Mouse (Mus musculus): ENCODE measurements around the gene Thsd7a. TPM values are rescaled to one million over a fixed set of nuclear protein-coding genes. Genes with fewer than 3 reads are reported as not detected.

Thsd7a gene
- total RNA-seq, 2 experiments from 2014 or later = 2.0 to 2.2 TPM

GRCm38 (mm10) chr6:12748454-12748786 lies 790 bp downstream of the Thsd7a start:
- H3K27ac ChIP-seq = peak overlapping the region; percentile 84
- no peak for DNase-seq
- no peak for TF ChIP-seq CTCF (IDR thresholded peaks at IDR 0.05)

GRCm38 (mm10) chr6:12747856-12748450 lies 1.3 kb downstream of the Thsd7a start:
- intact Hi-C loops (cut with DNase I) = no loop called here
- DNase-seq = no peak

More at GRCm38 (mm10) chr6:12748454-12748786, 790 bp downstream of the Thsd7a start:
- peak overlapping the region; percentile 80 for H3K4me3 ChIP-seq
- intact Hi-C loops (cut with DNase I) = no loop called here

GRCm38 (mm10) chr6:12742791-12743190 lies 6.4 kb downstream of the Thsd7a start:
- no peak for TF ChIP-seq CTCF (IDR thresholded peaks at IDR 0.05)
- no peak for DNase-seq
- Histone ChIP-seq H3K27ac (no peak overlapping the region), H3K4me3 (no peak overlapping the region)
- intact Hi-C loops (cut with DNase I) = no loop called here

More at GRCm38 (mm10) chr6:12747856-12748450, 1.3 kb downstream of the Thsd7a start:
- Histone ChIP-seq H3K4me3 (peak overlapping the region; percentile 80), H3K27ac (peak overlapping the region; percentile 84)
- no peak for TF ChIP-seq CTCF (IDR thresholded peaks at IDR 0.05)

GRCm38 (mm10) chr6:12733924-12734323 lies 15.3 kb downstream of the Thsd7a start:
- no peak for TF ChIP-seq CTCF (IDR thresholded peaks at IDR 0.05)

GRCm38 (mm10) chr6:12716071-12716470 lies 33.1 kb downstream of the Thsd7a start:
- intact Hi-C loops (cut with DNase I) = no loop called here
- Histone ChIP-seq H3K27ac (no peak overlapping the region), H3K4me3 (no peak overlapping the region)
- DNase-seq = no peak
- TF ChIP-seq CTCF (IDR thresholded peaks at IDR 0.05) = no peak

More at GRCm38 (mm10) chr6:12733924-12734323, 15.3 kb downstream of the Thsd7a start:
- no peak for DNase-seq
- Histone ChIP-seq H3K27ac (no peak overlapping the region), H3K4me3 (no peak overlapping the region)
- intact Hi-C loops (cut with DNase I) = no loop called here

- H3K27ac ChIP-seq = no peak overlapping the region
- no peak for DNase-seq
- TF ChIP-seq CTCF (IDR thresholded peaks at IDR 0.05) = no peak
- intact Hi-C loops (cut with DNase I) = no loop called here
- no peak overlapping the region for H3K4me3 ChIP-seq
Observed at GRCm38 (mm10) chr6:12712581-12712980, 36.6 kb downstream of the Thsd7a start.

GRCm38 (mm10) chr6:12702925-12703324 lies 46.3 kb downstream of the Thsd7a start:
- Histone ChIP-seq H3K27ac (no peak overlapping the region), H3K4me3 (no peak overlapping the region)
- DNase-seq = no peak
- TF ChIP-seq CTCF (IDR thresholded peaks at IDR 0.05) = no peak
- intact Hi-C loops (cut with DNase I) = no loop called here

- Histone ChIP-seq H3K27ac (no peak overlapping the region), H3K4me3 (no peak overlapping the region)
- no peak for TF ChIP-seq CTCF (IDR thresholded peaks at IDR 0.05)
- intact Hi-C loops (cut with DNase I) = no loop called here
- no peak for DNase-seq
Observed at GRCm38 (mm10) chr6:12699089-12699488, 50.1 kb downstream of the Thsd7a start.

- DNase-seq = no peak
- Histone ChIP-seq H3K27ac (no peak overlapping the region), H3K4me3 (no peak overlapping the region)
- intact Hi-C loops (cut with DNase I) = no loop called here
- no peak for TF ChIP-seq CTCF (IDR thresholded peaks at IDR 0.05)
Observed at GRCm38 (mm10) chr6:12693689-12694088, 55.5 kb downstream of the Thsd7a start.

GRCm38 (mm10) chr6:12693239-12693638 lies 56.0 kb downstream of the Thsd7a start:
- Histone ChIP-seq H3K27ac (no peak overlapping the region), H3K4me3 (no peak overlapping the region)
- intact Hi-C loops (cut with DNase I) = no loop called here
- DNase-seq = no peak
- TF ChIP-seq CTCF (IDR thresholded peaks at IDR 0.05) = no peak

GRCm38 (mm10) chr6:12649633-12650032 lies 99.6 kb downstream of the Thsd7a start:
- no peak for DNase-seq
- intact Hi-C loops (cut with DNase I) = no loop called here
- TF ChIP-seq CTCF (IDR thresholded peaks at IDR 0.05) = no peak
- Histone ChIP-seq H3K27ac (no peak overlapping the region), H3K4me3 (no peak overlapping the region)

GRCm38 (mm10) chr6:12628637-12629246 lies 120.5 kb downstream of the Thsd7a start:
- H3K27ac ChIP-seq = no peak overlapping the region
- no peak overlapping the region for H3K4me3 ChIP-seq
- no peak for DNase-seq
- intact Hi-C loops (cut with DNase I) = no loop called here
- TF ChIP-seq CTCF (IDR thresholded peaks at IDR 0.05) = no peak

- intact Hi-C loops (cut with DNase I) = no loop called here
Observed at GRCm38 (mm10) chr6:12606638-12607246, 142.5 kb downstream of the Thsd7a start.

More at GRCm38 (mm10) chr6:12606638-12607246, 142.5 kb downstream of the Thsd7a start:
- Histone ChIP-seq H3K4me3 (no peak overlapping the region), H3K27ac (no peak overlapping the region)
- TF ChIP-seq CTCF (IDR thresholded peaks at IDR 0.05) = no peak
- no peak for DNase-seq
